Mouse (Mus musculus) spleen, adult 2 months (tissue): ENCODE data around the gene Tollip.

Experiments
- CTCF ChIP-seq: fragments of 200-500 bp; IDR thresholded peaks from 2 replicates; pipeline ENCODE4 v1.5.1; 2011; ENCODE audit warnings: mild to moderate bottlenecking, inconsistent platforms; ENCODE audit not compliant: insufficient read depth, insufficient read length, insufficient replicate concordance; ENCODE audit errors: extremely low read depth
- POLR2A ChIP-seq: fragments of 200-500 bp; IDR thresholded peaks from 2 replicates; pipeline ENCODE4 v1.6.1; 2011; ENCODE audit warnings: low read depth, low read length, inconsistent platforms

- TF ChIP-seq CTCF (no peak), POLR2A (no peak)
Measured at GRCm38 (mm10) chr7:141840354-141840753, 78.0 kb downstream of the Tollip start.
